Mouse (Mus musculus) stomach, embryonic 16.5 days (tissue): ENCODE measurements around the gene H2afv. TPM values are rescaled to one million over a fixed set of nuclear protein-coding genes. Genes with fewer than 3 reads are reported as not detected.

Source experiments
- ATAC-seq: fragments of 200-750 bp; cut with Nextera tagmentation; 2 replicates; pipeline ENCODE4 v1.8.0; 2017; ENCODE audit warnings: moderate number of reproducible peaks, moderate TSS enrichment; ENCODE audit not compliant: insufficient read depth, low FRiP score
- H3K27ac ChIP-seq: fragments of 300-500 bp; sonication (generic); 2 replicates; pipeline ENCODE4 v1.5.1; 2014; ENCODE audit warnings: low read length
- H3K27me3 ChIP-seq: fragments of 300-500 bp; sonication (generic); 2 replicates; pipeline ENCODE4 v1.6.1; 2014; ENCODE audit warnings: low read length, control low read depth, mixed read lengths; ENCODE audit not compliant: control insufficient read depth, insufficient read depth
- H3K36me3 ChIP-seq: fragments of 300-500 bp; sonication (generic); 2 replicates; pipeline ENCODE4 v1.6.1; 2014; ENCODE audit warnings: low read length; ENCODE audit not compliant: control insufficient read depth, insufficient read depth
- H3K4me1 ChIP-seq: fragments of 300-500 bp; sonication (generic); 2 replicates; pipeline ENCODE4 v1.6.1; 2014; ENCODE audit warnings: low read length, control low read depth, mixed read lengths; ENCODE audit not compliant: control insufficient read depth, insufficient read depth
- H3K4me2 ChIP-seq: fragments of 300-500 bp; sonication (generic); 2 replicates; pipeline ENCODE4 v1.6.1; 2014; ENCODE audit warnings: low read depth, low read length, mixed read lengths
- H3K4me3 ChIP-seq: fragments of 300-500 bp; sonication (generic); replicated peaks from 2 replicates; pipeline ENCODE4 v1.5.1; 2014; ENCODE audit warnings: mild to moderate bottlenecking, low read length
- H3K9ac ChIP-seq: fragments of 300-500 bp; sonication (generic); 2 replicates; pipeline ENCODE4 v1.6.1; 2014; ENCODE audit warnings: low read length
- H3K9me3 ChIP-seq: fragments of 300-500 bp; sonication (generic); replicated peaks from 2 replicates; pipeline ENCODE4 v1.6.1; 2016; ENCODE audit warnings: low read length, control low read depth; ENCODE audit not compliant: control insufficient read depth
- WGBS: fragments of 180-500 bp; shearing (Covaris S2); extraction: QIAGEN DNeasy Blood & Tissue Kit; methylation state at CpG from one replicate; pipeline ENCODE4 v1.1.7; 2014; 5-methylcytosine and 5-hydroxymethylcytosine counted together
- microRNA-seq: library from miRNA; unstranded; fragments of <30 nt; microRNA quantifications from one replicate; pipeline ENCODE4, GENCODE M21; 2016
- polyA plus RNA-seq: library from polyadenylated mRNA; unstranded; fragments of >200 nt; fragmentation: Nextera tagmentation; extraction: Ambion mirVana; gene quantifications from 2 replicates; pipeline ENCODE4 v1.2.1, GENCODE M21; 2015

H2afv gene
- polyA plus RNA-seq, 1 experiment from 2014 or later = 363 TPM

GRCm38 (mm10) chr11:6390376-6391053 is 53.7 kb downstream of the H2afv start:
- peaks cover 8% of the 10 kb centered on the region; the same call in 1 of the 2 replicates for H3K4me1 ChIP-seq

GRCm38 (mm10) chr11:6389483-6389921 is 54.7 kb downstream of the H2afv start:
- no peaks in the 10 kb centered on the region for H3K36me3 ChIP-seq
- H3K9ac ChIP-seq = peak overlapping the region; percentile 92
- H3K4me2 ChIP-seq = peak overlapping the region; percentile 77
- H3K4me1 ChIP-seq = peaks cover 8% of the 10 kb centered on the region; the same call in 1 of the 2 replicates
- peak overlapping the region; percentile 89 for H3K4me3 ChIP-seq
- H3K9me3 ChIP-seq = no peaks in the 10 kb centered on the region
- peak overlapping the region; percentile 96 for H3K27ac ChIP-seq
- ATAC-seq = no peak; the same call in 1 of the 2 replicates
- WGBS = 2% methylated on average over 25 of the region's 43 CpGs
- H3K27me3 ChIP-seq = no peaks in the 10 kb centered on the region

More at GRCm38 (mm10) chr11:6390376-6391053, 53.7 kb downstream of the H2afv start:
- no peak for ATAC-seq
- Histone ChIP-seq H3K4me3 (peak overlapping the region; percentile 89), H3K27me3 (no peaks in the 10 kb centered on the region), H3K4me2 (peak overlapping the region; percentile 77), H3K9ac (peak overlapping the region; percentile 92), H3K27ac (no peak overlapping the region), H3K36me3 (peaks cover 3% of the 10 kb centered on the region; the same call in 1 of the 2 replicates), H3K9me3 (no peaks in the 10 kb centered on the region)
- 84% methylated on average over 8 of the region's 8 CpGs for WGBS

- Histone ChIP-seq H3K27me3 (no peaks in the 10 kb centered on the region), H3K4me1 (peaks cover 8% of the 10 kb centered on the region; the same call in 1 of the 2 replicates), H3K9me3 (no peaks in the 10 kb centered on the region), H3K4me2 (peak within 1 kb of the TSS; percentile 77), H3K9ac (peak within 1 kb of the TSS; percentile 92), H3K36me3 (no peaks in the 10 kb centered on the region), H3K4me3 (peak within 1 kb of the TSS; percentile 89), H3K27ac (peak within 1 kb of the TSS; percentile 96)
- ATAC-seq = peak; percentile 98
- 5% methylated on average over 57 of the region's 60 CpGs for WGBS
These were observed 55.4 kb downstream of the H2afv start, which contains the start of gene Zmiz2 for GRCm38 (mm10) chr11:6388726-6389413. Zmiz2 (plus strand) TSS chr11:6389074.

- Histone ChIP-seq H3K27me3 (no peaks in the 10 kb centered on the region), H3K4me1 (peaks cover 8% of the 10 kb centered on the region; the same call in 1 of the 2 replicates), H3K9ac (peak overlapping the region; percentile 92; the same call in 1 of the 2 replicates), H3K27ac (peak overlapping the region; percentile 96; the same call in 1 of the 2 replicates), H3K9me3 (no peaks in the 10 kb centered on the region), H3K4me2 (peak overlapping the region; percentile 48), H3K36me3 (no peaks in the 10 kb centered on the region), H3K4me3 (no peak overlapping the region; the same call in 1 of the 2 replicates)
- no peak for ATAC-seq
- 94% methylated on average over 6 of the region's 6 CpGs for WGBS
These were observed 56.0 kb downstream of the H2afv start for GRCm38 (mm10) chr11:6388126-6388725.

GRCm38 (mm10) chr11:6380916-6381315 is 63.3 kb downstream of the H2afv start:
- Histone ChIP-seq H3K27ac (no peak overlapping the region), H3K4me2 (no peak overlapping the region), H3K27me3 (no peaks in the 10 kb centered on the region), H3K4me3 (no peak overlapping the region), H3K36me3 (no peaks in the 10 kb centered on the region), H3K9me3 (no peaks in the 10 kb centered on the region), H3K9ac (no peak overlapping the region), H3K4me1 (no peaks in the 10 kb centered on the region)
- WGBS = 82% methylated on average over 6 of the region's 6 CpGs
- no peak for ATAC-seq

Small RNA genes within 50 kb of the gene (microRNA-seq; reads per million reads assigned to microRNA genes)
- gene Gm22123 (not detected), gene Mir7651 (not detected)

Other genes starting within 250 kb of the H2afv start
- gene A730071L15Rik, start 244.4 kb downstream of the H2afv start, polyA plus RNA-seq = 0.32 and 0.34 TPM in 2 replicates
- 39.0 and 42.3 TPM in 2 replicates for gene Nudcd3, start 244.0 kb downstream of the H2afv start, polyA plus RNA-seq
- gene Npc1l1, start 214.3 kb downstream of the H2afv start, polyA plus RNA-seq = 3.5 and 3.8 TPM in 2 replicates
- 85.2 and 87.6 TPM in 2 replicates for gene Ddx56, start 176.7 kb downstream of the H2afv start, polyA plus RNA-seq
- 119 and 122 TPM in 2 replicates for gene Tmed4, start 169.6 kb downstream of the H2afv start, polyA plus RNA-seq
- 134 and 137 TPM in 2 replicates for gene Ogdh, start 152.8 kb downstream of the H2afv start, polyA plus RNA-seq
- 9.8 and 10.2 TPM in 2 replicates for gene Zmiz2, start 55.4 kb downstream of the H2afv start, polyA plus RNA-seq
- 4,720 and 4,955 TPM in 2 replicates for gene Ppia, start 29.0 kb downstream of the H2afv start, polyA plus RNA-seq
- gene Purb, start 31.5 kb upstream of the H2afv start, polyA plus RNA-seq = 30.9 and 31.0 TPM in 2 replicates
- 3.5 and 3.9 TPM in 2 replicates for gene Myo1g, start 76.5 kb upstream of the H2afv start, polyA plus RNA-seq
- gene Ccm2, start 102.4 kb upstream of the H2afv start, polyA plus RNA-seq = 64.9 and 66.5 TPM in 2 replicates
- 7.2 and 9.4 TPM in 2 replicates for gene Nacad, start 161.6 kb upstream of the H2afv start, polyA plus RNA-seq
- 40.4 and 44.0 TPM in 2 replicates for gene Tbrg4, start 181.6 kb upstream of the H2afv start, polyA plus RNA-seq
- gene Wap, start 194.2 kb upstream of the H2afv start, polyA plus RNA-seq = not detected in 2 replicates
- 6.0 and 6.4 TPM in 2 replicates for gene Ramp3, start 214.1 kb upstream of the H2afv start, polyA plus RNA-seq